Mouse (Mus musculus): ENCODE data around the gene Srd5a1. TPM values are rescaled to one million over a fixed set of nuclear protein-coding genes. Genes with fewer than 3 reads are reported as not detected.
A peak's percentile ranks its signal among the peaks of the same experiment; 100 is the strongest.

Gene Srd5a1
- polyA plus RNA-seq, 2 experiments from 2014 or later: 0.29 to 0.61 TPM

DNA sequence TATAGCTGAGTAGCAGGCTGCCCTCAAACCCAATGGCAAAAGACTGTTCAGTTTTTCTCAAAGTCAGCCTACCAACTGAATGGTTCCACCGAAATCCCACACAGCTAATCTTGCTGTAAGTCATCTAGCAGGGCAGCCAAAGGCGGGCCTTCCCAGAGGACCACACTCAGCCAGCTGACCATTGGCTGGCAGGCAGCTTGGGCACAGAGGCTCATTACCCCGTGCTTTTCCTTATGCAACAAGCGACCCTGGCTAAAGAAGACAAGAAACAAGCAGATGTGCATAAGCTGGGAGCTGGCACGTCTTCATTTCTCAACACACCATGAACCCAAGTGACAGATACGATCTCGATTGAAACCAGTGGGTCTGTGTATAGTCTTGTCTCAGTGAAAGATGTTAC lies 73.9 kb downstream of the Srd5a1 start:
- ATAC-seq: no peak

DNA sequence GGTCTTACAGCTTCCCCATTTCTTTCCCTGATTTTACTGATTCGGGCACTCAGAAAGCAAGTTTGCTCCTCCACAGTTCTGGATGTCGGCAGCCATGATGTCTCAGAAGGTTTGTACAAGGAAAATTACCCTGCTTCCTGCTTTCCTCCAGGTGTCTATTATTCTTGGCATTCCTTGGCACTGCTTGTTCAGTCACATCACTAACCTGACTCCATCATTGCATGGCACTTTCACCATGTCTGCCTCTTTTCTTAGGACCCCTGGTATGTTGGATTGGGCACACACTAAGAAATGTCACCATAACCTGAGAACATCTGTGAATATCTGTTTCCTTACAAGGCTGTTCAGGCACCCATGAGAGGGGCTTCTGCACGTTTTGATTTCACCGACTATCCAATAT lies 75.2 kb downstream of the Srd5a1 start:
- no peak for ATAC-seq

- ATAC-seq: peak; percentile 75
Observed at GRCm38 (mm10) chr13:69534654-69535551, 76.3 kb downstream of the Srd5a1 start.

DNA sequence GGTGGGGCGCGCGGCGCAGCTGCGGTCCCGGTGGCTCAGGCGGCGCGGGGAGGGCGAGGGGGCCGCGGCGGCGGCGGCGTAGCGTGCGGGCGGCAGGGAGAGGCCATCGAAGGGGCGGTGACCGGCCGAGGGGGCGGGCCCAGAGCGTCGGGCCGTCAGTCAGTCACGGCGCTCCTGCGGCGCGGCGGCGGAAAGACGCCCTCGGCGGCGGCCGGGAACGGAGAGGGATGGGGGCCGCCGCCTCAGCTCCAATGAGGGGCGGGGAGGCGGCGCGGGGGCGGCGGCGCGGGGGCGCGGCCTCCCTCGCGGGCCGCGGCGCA lies 76.9 kb downstream of the Srd5a1 start, which contains the start of gene Tent4a:
TSS of gene Tent4a (minus strand) at position 284 of the 320 bp plus-strand sequence.
- ATAC-seq: peak; percentile 42

GRCm38 (mm10) chr13:69533405-69534333 lies 77.6 kb downstream of the Srd5a1 start, which contains the start of gene Nsun2:
Gene Nsun2 (plus strand): TSS chr13:69533746.
- ATAC-seq: peak; percentile 2

- ATAC-seq: no peak
Observed at GRCm38 (mm10) chr13:69532893-69533404, 78.3 kb downstream of the Srd5a1 start.

DNA sequence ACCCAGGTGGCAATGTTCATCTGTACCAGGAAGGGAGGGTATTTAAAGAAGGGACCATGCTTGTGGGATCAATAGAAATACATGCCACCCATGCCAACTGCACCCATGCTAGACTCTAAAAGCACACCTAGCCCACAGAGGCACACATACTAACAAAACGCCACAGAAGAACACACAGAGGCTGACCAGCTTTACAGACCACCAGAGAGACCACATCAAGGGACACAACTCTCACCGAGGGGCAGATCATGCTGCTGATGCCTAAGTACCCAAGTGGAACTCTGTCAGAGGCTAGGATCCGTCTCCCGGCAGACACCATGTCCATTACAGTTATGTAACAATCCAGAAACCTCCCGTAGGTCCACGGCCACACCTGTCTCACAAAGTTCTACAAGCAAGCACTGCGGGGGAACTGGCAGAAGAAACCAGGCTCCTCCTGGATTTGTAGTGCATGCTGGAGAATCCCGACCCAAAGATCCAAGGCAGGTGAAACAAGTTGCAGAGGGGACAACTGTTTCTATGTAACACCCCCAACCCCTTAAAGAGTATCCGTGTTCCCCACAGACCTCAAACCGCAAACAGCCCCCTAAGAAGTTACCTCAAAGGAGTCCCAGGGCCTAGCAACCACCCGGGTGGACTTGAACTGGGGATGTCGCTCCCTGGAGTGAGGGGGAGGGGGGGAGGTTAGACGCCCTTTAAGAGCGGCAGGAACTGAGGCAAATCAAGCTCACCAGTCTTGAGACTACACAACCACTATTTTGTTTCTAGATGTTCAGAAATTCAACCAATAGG lies 78.9 kb downstream of the Srd5a1 start:
- no peak for ATAC-seq

DNA sequence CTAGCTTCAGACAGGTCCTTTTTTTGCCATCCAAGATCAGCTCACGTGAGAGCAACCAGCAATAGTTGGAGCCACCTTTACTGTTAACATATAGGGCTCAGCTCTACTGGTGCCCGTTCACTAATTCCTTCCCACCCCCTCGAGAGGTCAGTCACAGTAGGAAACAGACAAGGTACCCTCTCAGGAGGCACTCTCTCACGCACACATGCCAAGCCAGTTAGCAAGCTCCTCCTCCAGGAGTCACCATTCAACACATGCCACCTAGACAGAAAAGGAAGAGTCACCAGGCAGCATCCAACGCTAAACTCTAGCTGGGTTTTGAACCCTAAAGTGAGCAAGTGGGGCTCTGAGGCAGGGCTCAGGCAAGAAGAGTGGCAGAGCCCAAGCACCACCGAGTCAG lies 79.8 kb downstream of the Srd5a1 start:
- ATAC-seq: no peak

GRCm38 (mm10) chr13:69530951-69531350 lies 80.3 kb downstream of the Srd5a1 start:
- no peak for ATAC-seq

DNA sequence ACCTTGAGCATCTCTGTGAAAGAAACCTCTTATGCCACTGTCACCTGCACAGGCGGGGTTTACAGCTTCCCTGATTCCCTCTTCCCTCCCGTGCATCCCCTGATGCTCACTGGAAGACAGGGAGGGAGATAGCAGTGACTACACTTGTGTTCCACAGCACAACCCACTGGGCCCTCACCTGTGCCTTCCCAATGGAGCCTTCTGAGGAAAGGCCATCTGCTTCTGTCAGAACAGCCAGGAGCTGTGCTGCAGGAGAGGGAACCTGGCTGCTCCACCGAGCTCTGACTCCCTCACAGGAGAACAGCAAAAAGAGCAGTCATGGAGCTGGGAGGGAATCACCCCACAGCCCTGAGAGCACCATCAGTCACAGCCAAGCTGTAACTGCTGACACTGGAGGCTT lies 81.1 kb downstream of the Srd5a1 start:
- no peak for ATAC-seq

GRCm38 (mm10) chr13:69528531-69528930 lies 82.7 kb downstream of the Srd5a1 start:
- no peak for ATAC-seq

GRCm38 (mm10) chr13:69525867-69526266 lies 85.4 kb downstream of the Srd5a1 start:
- ATAC-seq: no peak

- ATAC-seq: no peak
Observed at GRCm38 (mm10) chr13:69524158-69524530, 87.1 kb downstream of the Srd5a1 start.

Other genes starting within 250 kb of the Srd5a1 start
- 10 to 100 TPM; 35.8 to 36.9 TPM for gene Nsun2, start 77.7 kb downstream of the Srd5a1 start, polyA plus RNA-seq (2017; shearing (Covaris generic))
- gene Tent4a, start 76.8 kb downstream of the Srd5a1 start, polyA plus RNA-seq (2017; shearing (Covaris generic)): 1 to 10 TPM; 4.4 to 4.5 TPM
- not detected for gene Ube2ql1, start 128.4 kb upstream of the Srd5a1 start, polyA plus RNA-seq (2017; shearing (Covaris generic))
- 100 to 1,000 TPM; 186 to 216 TPM for gene Med10, start 191.0 kb upstream of the Srd5a1 start, polyA plus RNA-seq (2017; shearing (Covaris generic))